Mouse (Mus musculus) liver, embryonic 12.5 days (tissue): ENCODE results near the gene Pde1b. TPM values are rescaled to one million over a fixed set of nuclear protein-coding genes. Genes with fewer than 3 reads are reported as not detected.

ENCODE experiments used
- polyA plus RNA-seq: library from polyadenylated mRNA; unstranded; fragments of >200 nt; fragmentation: Nextera tagmentation; extraction: Ambion mirVana; gene quantifications from 2 replicates; pipeline ENCODE4 v1.2.1, GENCODE M21; 2016

Pde1b gene
- polyA plus RNA-seq, 1 experiment from 2014 or later: 0.36 TPM

Other genes starting within 250 kb of the Pde1b start
- gene Nfe2, start 244.6 kb upstream of the Pde1b start, polyA plus RNA-seq: 168 TPM in 2 replicates
- 246 and 250 TPM in 2 replicates for gene Copz1, start 230.3 kb upstream of the Pde1b start, polyA plus RNA-seq
- gene Gpr84, start 192.4 kb upstream of the Pde1b start, polyA plus RNA-seq: 0.75 and 0.78 TPM in 2 replicates
- gene Zfp385a, start 162.9 kb upstream of the Pde1b start, polyA plus RNA-seq: 7.7 and 8.2 TPM in 2 replicates
- 21.8 and 23.2 TPM in 2 replicates for gene Itga5, start 136.3 kb upstream of the Pde1b start, polyA plus RNA-seq
- gene Gtsf1, start 72.6 kb upstream of the Pde1b start, polyA plus RNA-seq: not detected in 2 replicates
- not detected in 2 replicates for gene Gtsf2, start 54.6 kb upstream of the Pde1b start, polyA plus RNA-seq
- gene Nckap1l, start 49.2 kb upstream of the Pde1b start, polyA plus RNA-seq: 7.8 and 9.1 TPM in 2 replicates
- 0.56 and 0.67 TPM in 2 replicates for gene Ppp1r1a, start 35.0 kb downstream of the Pde1b start, polyA plus RNA-seq
- gene Glycam1, start 62.0 kb downstream of the Pde1b start, polyA plus RNA-seq: not detected in 2 replicates